Mouse (Mus musculus): ENCODE results near the gene Srgap1.
"Not testable (repeated sequence)": the region's sequence is repeated elsewhere in the genome, so short reads cannot be mapped to it uniquely, and the experiment has no call there.

The Srgap1 gene

DNA sequence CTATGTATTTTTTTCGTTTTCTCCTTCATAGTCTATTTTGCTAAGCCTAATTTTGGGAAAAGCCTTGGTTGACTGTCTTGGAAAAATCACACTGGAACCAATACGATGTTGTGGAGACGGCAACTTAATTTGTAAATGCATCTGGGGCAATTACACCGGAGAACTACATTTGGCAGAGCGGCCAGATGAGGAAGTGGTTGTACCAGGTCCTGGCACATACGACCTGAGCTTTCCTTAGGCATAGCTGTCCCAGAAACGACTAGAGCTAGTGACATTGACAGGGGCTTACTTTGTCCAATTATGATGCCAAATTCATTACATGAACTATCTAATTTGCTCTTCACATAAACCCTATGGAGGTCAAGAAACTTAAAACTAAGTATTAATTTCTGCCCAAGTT is 226.3 kb downstream of the Srgap1 start:
- DNase-seq (ENCODE audit: low spot score): no peak

DNA sequence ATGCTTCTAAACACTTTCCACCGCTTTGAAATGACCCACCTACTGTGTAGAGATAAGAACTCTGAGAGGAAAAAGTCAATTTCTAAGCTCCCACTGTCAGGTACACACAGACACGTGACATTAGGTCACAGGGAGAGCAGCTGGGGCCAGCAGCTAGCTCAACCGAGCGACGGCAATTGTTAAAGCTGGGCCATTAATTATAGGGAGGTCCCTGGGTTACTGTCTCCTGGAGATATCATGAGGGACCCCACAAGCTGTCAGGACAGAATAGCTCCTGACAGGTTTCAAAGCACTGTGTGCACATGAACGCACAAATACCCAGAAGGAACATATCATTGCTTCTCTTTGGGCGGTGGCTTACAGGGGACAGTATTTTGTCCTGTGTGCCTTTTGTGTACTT is 229.1 kb downstream of the Srgap1 start:
- no peak for DNase-seq (ENCODE audit: low spot score)

GRCm38 (mm10) chr10:121807771-121808170 is 239.3 kb downstream of the Srgap1 start:
- no peak for DNase-seq (ENCODE audit: low spot score)

DNA sequence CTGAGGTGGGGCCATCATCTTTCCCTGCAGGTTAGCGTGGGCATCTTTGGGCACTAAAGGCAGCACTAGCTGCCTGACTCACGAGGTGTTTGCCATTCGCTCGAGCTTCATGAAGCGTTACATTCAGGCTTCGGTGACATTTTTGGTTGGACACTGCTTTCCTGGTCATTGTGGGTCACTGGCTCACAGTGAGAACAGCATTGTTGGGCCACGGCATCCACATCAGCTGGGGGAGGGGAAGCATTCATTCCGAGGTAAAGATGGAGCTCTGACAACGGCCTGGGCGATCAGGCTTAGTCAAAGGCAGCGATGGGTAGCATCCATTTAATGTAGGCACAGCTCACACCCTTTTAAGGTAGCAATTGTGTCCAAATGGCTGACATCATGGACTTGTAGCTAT is 240.3 kb downstream of the Srgap1 start:
- no peak for DNase-seq (ENCODE audit: low spot score)

- no peak for DNase-seq (ENCODE audit: low spot score)
Measured at GRCm38 (mm10) chr10:121805933-121806341, 241.2 kb downstream of the Srgap1 start.

DNA sequence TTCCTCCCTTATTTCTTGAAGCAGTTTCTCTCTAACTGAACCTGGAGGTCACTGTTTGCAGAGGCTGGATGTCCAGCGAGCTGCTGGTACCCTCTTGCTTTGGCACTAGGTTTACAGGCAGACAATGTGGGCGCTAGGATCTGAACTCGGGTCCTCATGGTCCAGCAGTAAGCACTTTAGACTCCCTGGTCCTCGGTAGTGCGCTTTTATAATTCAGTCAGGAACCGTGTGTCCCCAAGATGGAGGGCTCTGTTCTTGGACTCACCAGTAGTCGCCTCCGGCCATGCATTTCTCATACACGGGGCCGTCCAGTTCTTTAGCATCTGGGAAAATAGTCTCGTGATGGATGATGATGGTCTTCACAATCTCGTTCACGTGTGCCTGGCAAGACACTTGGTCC is 242.6 kb downstream of the Srgap1 start:
- no peak for DNase-seq (ENCODE audit: low spot score)

GRCm38 (mm10) chr10:121800041-121800440 is 247.1 kb downstream of the Srgap1 start:
- DNase-seq (ENCODE audit: low spot score): no peak

DNA sequence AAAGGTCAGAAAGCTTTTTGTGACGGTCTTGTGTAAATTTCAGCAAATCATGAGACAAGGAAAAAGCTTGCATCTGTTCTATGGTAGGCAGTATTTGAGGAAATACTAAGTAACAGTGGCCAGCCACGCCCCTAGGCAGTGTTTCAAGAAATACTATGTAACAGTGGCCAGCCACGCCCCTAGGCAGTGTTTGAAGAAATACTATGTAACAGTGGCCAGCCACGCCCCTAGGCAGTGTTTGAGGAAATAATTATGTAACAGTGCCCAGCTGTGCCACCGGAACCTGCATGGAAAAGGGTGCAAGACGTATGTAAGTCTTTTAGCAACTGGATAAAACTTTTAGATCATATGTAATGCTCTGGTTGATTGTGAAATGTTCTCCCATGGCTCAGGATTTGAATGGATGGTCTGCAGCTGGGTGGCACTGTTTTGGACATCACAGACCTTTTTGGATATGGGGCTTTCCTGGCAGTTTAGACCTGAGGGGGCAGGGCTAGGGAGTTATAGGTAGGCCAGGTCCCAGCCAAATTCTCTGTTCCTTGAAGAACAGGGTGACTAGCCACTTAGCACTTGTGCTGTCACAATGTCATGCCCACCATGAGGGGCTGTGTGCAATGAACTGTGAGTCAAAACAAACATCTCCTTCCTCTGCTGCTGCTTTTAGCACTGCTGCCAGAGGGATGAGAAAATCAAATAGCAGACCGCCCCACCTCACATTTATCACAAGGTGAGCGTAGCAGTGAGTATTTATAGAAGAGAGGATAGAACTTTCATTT is 250.9 kb downstream of the Srgap1 start:
- DNase-seq (ENCODE audit: low spot score): no peak

DNA sequence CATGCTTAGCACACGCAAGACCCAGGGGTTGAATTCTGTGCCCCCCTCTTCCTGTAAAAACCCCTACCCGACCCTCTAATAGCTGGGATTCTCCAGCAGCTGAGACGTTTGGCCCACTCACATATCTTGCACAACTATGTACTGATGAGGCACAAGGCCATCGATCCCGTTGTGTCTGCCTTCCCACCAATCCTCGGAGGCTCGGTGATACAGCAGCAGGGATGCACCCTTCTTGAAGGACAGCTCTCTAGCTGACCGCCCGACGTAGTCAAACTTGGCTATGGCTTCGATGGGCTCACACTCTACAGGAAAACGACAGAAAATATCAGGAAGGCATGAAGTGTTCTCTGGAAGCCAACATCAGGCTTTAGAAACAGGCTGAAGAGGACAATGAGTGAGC is 252.6 kb downstream of the Srgap1 start:
- DNase-seq (ENCODE audit: low spot score): no peak

GRCm38 (mm10) chr10:121792661-121793060 is 254.5 kb downstream of the Srgap1 start:
- DNase-seq (ENCODE audit: low spot score): no peak

DNA sequence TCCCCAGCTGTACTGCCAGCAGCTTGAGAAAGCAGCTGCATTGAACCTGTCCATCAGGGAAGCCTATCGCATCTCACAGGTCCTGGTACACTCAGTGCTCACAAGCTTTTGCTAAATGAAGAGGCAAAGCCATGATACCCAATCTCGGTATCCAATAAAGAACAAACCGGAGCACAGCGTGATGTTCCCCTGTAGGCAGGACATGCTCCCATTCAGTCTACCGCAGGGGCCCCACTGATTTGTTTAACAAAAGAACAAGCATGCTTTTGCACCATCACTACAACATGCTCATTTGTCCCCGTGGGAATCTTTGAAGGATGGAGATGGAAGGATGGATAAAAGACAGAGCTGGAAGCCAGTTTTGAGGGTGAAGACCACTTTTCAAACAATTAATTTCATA is 257.0 kb downstream of the Srgap1 start:
- no peak for DNase-seq (ENCODE audit: low spot score)

DNA sequence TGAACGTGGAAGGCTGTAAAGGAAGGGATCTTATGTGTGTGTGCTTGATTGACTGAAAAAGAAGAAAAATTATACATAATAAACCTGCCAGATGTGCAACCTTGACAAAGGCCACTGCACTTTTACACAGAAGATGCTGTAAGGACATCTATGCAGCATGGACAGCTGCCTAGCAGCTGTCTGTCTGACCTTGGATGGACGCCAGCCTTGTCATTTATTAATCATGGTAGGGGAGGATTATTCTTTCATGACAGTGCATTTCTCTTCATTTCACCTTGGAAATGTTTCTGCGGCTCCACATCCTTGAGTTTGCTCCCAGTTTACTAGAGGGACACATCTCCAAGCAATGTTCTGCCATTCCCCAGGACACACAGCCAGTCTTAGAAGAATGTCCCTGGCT is 258.6 kb downstream of the Srgap1 start:
- DNase-seq (ENCODE audit: low spot score): no peak

- DNase-seq (ENCODE audit: low spot score): no peak
Measured at GRCm38 (mm10) chr10:121781159-121781558, 266.0 kb downstream of the Srgap1 start.

DNA sequence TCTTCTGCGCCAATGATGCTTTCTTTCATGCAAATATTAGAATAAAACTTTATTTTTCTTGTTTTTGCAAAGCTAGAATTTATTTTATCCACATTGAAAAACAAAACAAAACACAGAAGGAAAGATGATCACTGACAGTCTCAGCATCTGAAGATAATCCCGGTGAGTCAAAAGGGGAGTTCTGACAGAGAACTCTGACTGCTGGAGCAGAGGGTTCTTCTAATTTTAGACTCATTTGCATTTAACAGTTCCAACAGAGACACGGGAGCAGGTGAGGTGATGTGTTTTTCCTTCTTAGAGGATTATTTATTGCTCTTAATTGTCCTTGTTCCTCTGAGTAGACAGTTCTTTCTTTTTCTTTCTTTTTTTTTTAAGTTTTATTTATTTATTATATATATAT is 271.1 kb downstream of the Srgap1 start:
- DNase-seq (ENCODE audit: low spot score): no peak

- no peak for DNase-seq (ENCODE audit: low spot score)
Measured at GRCm38 (mm10) chr10:121773813-121774212, 273.3 kb downstream of the Srgap1 start.

GRCm38 (mm10) chr10:121770624-121771577 is 276.2 kb downstream of the Srgap1 start:
- no peak for DNase-seq (ENCODE audit: low spot score)

- no peak for DNase-seq (ENCODE audit: low spot score)
Measured at GRCm38 (mm10) chr10:121769711-121770110, 277.4 kb downstream of the Srgap1 start.

DNA sequence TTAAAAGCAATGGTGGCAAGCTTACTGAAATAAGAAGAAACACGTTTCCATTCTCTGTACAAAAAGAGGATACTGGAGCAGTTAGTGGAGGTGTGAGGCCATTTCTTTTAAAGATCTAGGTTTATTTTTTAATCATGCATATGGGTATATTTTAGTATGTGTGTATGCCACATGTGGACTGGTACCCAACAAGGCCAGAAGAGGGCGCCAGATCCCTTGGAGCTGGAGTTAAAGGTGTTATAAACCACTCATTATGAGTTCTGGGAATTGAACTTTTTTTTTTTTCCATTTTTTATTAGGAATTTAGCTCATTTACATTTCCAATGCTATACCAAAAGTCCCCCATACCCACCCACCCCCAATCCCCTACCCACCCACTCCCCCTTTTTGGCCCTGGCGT is 279.8 kb downstream of the Srgap1 start:
- not testable (repeated sequence) for DNase-seq (ENCODE audit: low spot score)

DNA sequence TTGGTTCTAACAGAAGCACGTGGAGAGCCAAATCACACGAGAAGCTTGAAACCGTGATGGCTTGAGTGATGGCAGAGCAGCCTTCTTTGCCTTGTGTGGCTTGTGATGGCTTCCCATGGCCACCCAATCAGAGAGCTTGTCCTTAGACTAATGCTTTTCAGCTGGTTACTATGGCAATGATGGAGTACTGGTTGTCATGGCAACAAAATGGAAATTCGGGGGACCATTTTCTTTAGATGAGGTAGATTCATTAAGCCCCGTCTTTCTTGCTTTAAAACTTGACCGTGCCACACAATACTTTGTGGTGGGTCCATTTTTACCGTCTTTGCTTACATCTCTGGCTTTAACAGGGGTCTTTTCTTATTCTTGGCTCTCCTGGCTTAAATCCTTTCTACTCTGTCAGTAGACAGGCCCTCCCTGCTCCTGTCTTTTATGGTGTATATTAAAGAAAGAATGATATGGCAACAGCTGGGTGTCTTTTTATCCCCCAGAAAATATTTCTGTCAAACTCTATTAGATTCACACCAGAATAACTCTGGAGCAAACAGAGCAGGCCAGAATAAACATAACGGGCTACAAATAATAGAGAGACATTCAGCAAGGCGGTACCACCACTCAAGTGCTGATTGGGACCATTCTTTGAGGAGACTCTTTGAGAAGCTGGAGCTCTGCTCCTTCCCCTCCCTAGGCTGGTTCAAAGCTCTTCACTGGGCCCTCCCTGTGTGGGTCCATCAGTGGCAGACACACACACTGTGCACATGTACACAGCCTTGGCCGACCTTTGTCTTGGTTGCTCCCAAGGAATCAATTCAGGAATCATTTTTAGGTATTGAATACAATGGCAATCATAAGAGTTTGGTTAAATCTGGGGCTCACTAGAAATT is 281.7 kb downstream of the Srgap1 start:
- no peak for DNase-seq (ENCODE audit: low spot score)

DNA sequence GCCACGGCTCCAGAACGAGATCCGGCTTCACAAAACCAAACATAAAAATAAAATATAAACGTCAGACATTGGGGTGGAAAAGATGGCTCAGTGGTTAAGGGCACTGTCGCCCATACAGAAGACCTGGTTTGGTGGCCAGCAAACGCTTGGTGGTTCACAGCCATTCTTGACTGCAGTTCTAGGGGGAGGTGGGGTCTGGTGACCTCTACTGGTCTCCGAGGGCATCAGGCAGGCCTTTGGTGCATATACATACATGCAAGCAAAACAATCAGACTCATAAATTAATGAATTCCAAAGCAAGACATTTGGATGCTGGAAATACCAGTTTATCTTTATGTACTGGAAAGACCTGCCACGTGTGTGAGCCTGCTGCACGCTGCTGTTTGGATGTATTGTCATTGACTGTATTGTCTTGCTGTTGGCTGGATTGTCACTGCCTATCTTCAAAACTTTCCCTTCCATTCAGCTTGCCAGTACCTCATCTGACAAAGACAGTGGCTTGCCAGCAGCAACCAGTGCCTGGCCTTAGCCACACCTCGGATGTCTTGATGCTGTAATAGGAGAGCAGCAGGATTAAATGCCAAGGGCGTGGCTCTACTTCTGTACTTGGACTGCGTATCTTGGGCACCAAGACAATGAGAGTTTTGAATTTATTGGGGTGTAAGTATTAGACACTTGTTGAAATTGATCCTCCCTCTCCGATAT is 282.5 kb downstream of the Srgap1 start:
- DNase-seq (ENCODE audit: low spot score): no peak

DNA sequence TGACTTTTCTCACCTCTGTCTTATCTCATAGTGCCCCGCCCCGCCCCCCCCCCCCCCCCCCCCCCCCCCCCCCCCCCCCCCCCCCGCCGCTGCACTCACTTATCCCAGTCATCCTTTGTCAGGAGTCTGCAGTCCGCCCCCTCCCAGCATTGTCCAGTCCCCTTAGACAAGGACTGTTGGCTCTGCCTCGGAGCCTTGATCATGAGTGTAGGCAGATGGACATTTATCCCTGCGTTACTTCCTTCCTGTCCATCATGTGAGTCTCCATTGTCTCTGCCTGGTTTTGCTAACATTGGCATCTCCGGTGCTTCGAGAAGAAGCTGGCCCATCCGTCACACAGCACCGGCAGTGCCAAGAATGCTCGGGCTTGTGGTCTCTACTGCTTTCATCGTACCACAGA is 283.9 kb downstream of the Srgap1 start:
- DNase-seq (ENCODE audit: low spot score): no peak

DNA sequence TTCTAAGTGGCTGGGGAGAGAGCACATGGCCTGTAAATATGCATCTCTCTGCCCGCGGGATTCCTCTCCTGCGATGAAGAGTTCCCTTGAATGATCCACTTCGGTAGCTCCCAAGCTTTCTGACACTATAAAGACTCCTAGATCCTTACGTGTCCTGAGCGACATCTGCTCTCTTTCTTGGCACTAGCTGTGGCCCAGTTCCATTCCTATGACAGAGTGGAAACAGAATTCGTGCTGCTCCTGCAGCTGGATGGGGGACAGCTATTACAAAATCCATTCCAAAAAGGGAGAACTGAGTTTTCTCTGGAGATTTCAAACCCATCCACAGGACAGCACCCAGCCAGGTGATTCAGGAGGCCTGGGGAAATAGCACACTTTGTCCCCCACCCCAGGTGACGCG is 285.0 kb downstream of the Srgap1 start:
- DNase-seq (ENCODE audit: low spot score): no peak

Data from yolk sac, embryonic 10.5 days (tissue).